Mouse (Mus musculus) heart, postnatal 0 days (tissue): ENCODE data around the gene Lrrtm1. TPM values are rescaled to one million over a fixed set of nuclear protein-coding genes. Genes with fewer than 3 reads are reported as not detected.

Experiments used
- ATAC-seq: fragments of 200-750 bp; cut with Nextera tagmentation; 2 replicates; pipeline ENCODE4 v1.8.0; 2017; ENCODE audit warnings: low read depth, moderate number of reproducible peaks, moderate library complexity; ENCODE audit not compliant: insufficient read depth
- DNase-seq: peaks from one replicate; pipeline ENCODE4 v3.0.0-alpha.2; 2016; ENCODE audit warnings: low spot score
- H3K27ac ChIP-seq: fragments of 300-500 bp; sonication (generic); 2 replicates; pipeline ENCODE4 v1.5.1; 2014; ENCODE audit warnings: low read depth, mild to moderate bottlenecking
- H3K27me3 ChIP-seq: fragments of 300-500 bp; sonication (generic); 2 replicates; pipeline ENCODE4 v1.6.1; 2014; ENCODE audit warnings: low read length, mixed read lengths; ENCODE audit not compliant: control insufficient read depth, insufficient read depth
- H3K36me3 ChIP-seq: fragments of 300-500 bp; sonication (generic); replicated peaks from 2 replicates; pipeline ENCODE4 v1.6.1; 2014; ENCODE audit warnings: low read length, mixed read lengths; ENCODE audit not compliant: control insufficient read depth, insufficient read depth
- H3K4me1 ChIP-seq: fragments of 300-500 bp; sonication (generic); 2 replicates; pipeline ENCODE4 v1.6.1; 2014; ENCODE audit warnings: antibody characterized with exemption; ENCODE audit not compliant: control insufficient read depth, insufficient read depth
- H3K4me2 ChIP-seq: fragments of 300-500 bp; sonication (generic); 2 replicates; pipeline ENCODE4 v1.6.1; 2014; ENCODE audit warnings: low read depth, mild to moderate bottlenecking, low read length, moderate library complexity
- H3K4me3 ChIP-seq: fragments of 300-500 bp; sonication (generic); 2 replicates; pipeline ENCODE4 v1.5.1; 2014; ENCODE audit warnings: low read depth, low read length
- H3K9ac ChIP-seq: fragments of 300-500 bp; sonication (generic); replicated peaks from 2 replicates; pipeline ENCODE4 v1.6.1; 2014; ENCODE audit warnings: low read depth, low read length, mixed read lengths
- H3K9me3 ChIP-seq: fragments of 300-500 bp; sonication (generic); replicated peaks from 2 replicates; pipeline ENCODE4 v1.6.1; 2016; ENCODE audit warnings: low read length; ENCODE audit not compliant: control insufficient read depth
- CTCF ChIP-seq: IDR thresholded peaks from 2 replicates; pipeline ENCODE4 v1.5.1; 2016; ENCODE audit warnings: antibody characterized with exemption, control low read depth, low read depth
- EP300 ChIP-seq: IDR thresholded peaks from 2 replicates; pipeline ENCODE4 v1.6.1; 2016; ENCODE audit warnings: antibody characterized with exemption, low read depth
- WGBS: fragments of 180-500 bp; shearing (Covaris S2); extraction: QIAGEN DNeasy Blood & Tissue Kit; methylation state at CpG from one replicate; pipeline ENCODE4 v1.1.7; 2014; 5-methylcytosine and 5-hydroxymethylcytosine counted together
- polyA plus RNA-seq: library from polyadenylated mRNA; unstranded; fragments of >200 nt; fragmentation: Nextera tagmentation; extraction: Ambion mirVana; gene quantifications from 2 replicates; pipeline ENCODE4 v1.2.1, GENCODE M21; 2015
- total RNA-seq: library from RNA; depleted of rRNA; stranded (reverse); fragments of >200 nt; gene quantifications from 2 replicates; pipeline ENCODE4 v1.2.3, GENCODE M21; 2014; ENCODE audit warnings: low replicate concordance

Gene Lrrtm1
- total and polyA plus RNA-seq, 2 experiments from 2014 or later, result 0.16 TPM; not detected in 1

DNA sequence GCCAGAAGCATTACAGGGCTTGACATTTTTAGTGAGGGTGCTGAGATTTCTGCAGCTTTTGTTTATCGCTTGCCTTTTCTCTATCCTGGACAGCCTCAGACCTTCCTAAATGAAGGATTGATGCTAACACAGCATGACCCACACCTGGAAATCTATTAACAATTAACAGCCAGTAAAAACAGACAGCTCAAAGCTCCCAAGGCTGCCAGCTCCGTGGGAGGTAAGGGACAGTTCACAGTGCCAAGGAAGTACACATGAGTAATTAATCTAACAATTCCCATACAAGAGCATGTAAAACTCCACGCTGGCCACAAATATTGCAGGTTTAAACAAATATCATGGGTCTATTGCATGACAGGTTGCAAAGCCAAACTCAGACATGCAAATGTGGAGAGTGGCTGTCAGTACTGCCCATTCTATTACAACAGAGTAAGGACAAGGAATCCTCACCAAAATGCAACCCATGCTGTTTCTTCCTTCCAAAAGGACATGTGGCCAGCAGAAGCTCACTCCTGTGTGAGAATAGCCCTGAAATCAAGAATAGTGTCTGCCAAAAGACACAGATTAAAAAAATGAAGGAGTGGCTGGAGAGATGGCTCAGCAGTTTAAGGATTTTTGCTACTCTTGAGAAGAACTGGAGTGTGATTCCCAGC lies 28.6 kb upstream of the Lrrtm1 start:
- Histone ChIP-seq H3K27me3 (no peaks in the 10 kb centered on the region), H3K9me3 (no peaks in the 10 kb centered on the region), H3K4me1 (no peaks in the 10 kb centered on the region), H3K36me3 (no peaks in the 10 kb centered on the region), H3K4me2 (no peak overlapping the region), H3K27ac (no peak overlapping the region), H3K9ac (no peak overlapping the region), H3K4me3 (no peak overlapping the region)
- 38% methylated on average over 3 of the region's 3 CpGs for WGBS
- TF ChIP-seq CTCF (no peak), EP300 (no peak)
- no peak for DNase-seq
- no peak for ATAC-seq

DNA sequence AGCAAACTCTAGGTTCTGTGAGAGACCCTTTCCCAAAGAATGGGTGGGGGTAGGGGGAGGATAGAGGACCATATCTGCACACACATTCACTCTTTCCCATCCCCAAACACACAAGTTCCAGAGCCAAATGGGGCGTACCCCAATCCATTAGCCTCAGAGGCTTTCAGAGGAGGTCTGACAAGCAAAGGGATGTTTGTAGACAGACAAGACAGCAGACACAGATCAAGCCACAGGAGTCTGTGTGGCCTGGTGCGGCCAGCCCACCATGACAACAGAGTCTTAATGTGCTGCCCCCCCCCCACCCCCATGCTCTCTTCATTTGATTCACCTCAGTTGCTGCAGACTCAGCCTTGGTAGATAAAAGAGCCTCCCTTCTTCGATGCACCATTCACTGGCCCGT lies 27.2 kb upstream of the Lrrtm1 start:
- no peak overlapping the region for H3K27ac ChIP-seq
- DNase-seq (no peak), ATAC-seq (no peak)
- H3K4me2 ChIP-seq, result no peak overlapping the region
- no peaks in the 10 kb centered on the region for H3K36me3 ChIP-seq
- no peak overlapping the region for H3K4me3 ChIP-seq
- TF ChIP-seq EP300, result no peak
- TF ChIP-seq CTCF, result no peak
- no peaks in the 10 kb centered on the region for H3K4me1 ChIP-seq
- no peak overlapping the region for H3K9ac ChIP-seq
- H3K27me3 ChIP-seq, result no peaks in the 10 kb centered on the region
- no peaks in the 10 kb centered on the region for H3K9me3 ChIP-seq
- 78% methylated on average over 4 of the region's 4 CpGs for WGBS

DNA sequence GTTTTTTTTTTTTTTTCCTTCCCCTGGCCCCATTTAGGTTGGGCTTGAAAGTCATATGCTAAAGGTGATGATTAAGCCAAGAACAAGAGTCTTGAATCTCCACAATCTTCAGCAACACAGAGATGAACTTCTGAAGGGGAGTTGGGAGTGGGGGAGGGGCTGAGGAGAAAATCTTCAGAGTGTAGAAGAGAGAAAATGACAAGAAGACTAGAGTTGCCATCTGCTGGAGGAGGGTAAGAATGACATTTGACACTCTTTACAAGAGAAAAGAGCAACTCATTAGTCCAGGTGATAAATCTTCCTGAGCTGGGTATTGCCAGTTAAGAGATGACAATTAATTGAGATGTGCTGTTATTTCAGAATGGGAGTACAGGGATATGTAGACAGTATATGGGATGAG lies 23.6 kb upstream of the Lrrtm1 start:
- Histone ChIP-seq H3K9ac (no peak overlapping the region), H3K4me3 (no peak overlapping the region)
- ATAC-seq, result no peak

DNA sequence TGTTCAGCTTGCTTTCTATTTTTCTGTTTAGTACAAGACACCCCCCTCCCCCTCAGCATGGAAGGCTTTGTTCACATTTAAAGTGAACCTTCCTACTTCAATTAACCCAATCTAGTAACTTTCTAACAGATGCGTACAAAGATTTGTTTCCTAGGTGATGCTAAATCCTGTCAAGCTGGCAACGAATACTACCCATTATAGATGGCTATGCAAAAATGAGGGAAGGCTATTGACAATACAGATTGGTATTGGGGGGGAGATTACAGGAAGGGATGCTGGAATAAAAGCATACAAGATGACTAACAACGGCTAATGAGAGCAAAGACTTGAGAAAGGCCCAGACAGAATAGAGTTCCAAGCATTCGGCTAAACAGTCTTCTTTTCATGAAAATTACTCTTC lies 21.7 kb upstream of the Lrrtm1 start:
- Histone ChIP-seq H3K4me1 (no peaks in the 10 kb centered on the region), H3K9me3 (no peaks in the 10 kb centered on the region), H3K4me3 (no peak overlapping the region), H3K9ac (no peak overlapping the region), H3K27me3 (no peaks in the 10 kb centered on the region), H3K4me2 (no peak overlapping the region), H3K27ac (no peak overlapping the region), H3K36me3 (no peaks in the 10 kb centered on the region)
- 70% methylated on average over 4 of the region's 4 CpGs for WGBS
- DNase-seq (no peak), ATAC-seq (no peak)
- no peak for TF ChIP-seq EP300
- no peak for TF ChIP-seq CTCF

More for the DNA sequence above, 23.6 kb upstream of the Lrrtm1 start:
- DNase-seq, result no peak
- H3K4me1 ChIP-seq, result no peaks in the 10 kb centered on the region
- TF ChIP-seq EP300 (no peak), CTCF (no peak)
- H3K9me3 ChIP-seq, result no peaks in the 10 kb centered on the region
- H3K4me2 ChIP-seq, result no peak overlapping the region
- no peak overlapping the region for H3K27ac ChIP-seq
- no peaks in the 10 kb centered on the region for H3K36me3 ChIP-seq
- H3K27me3 ChIP-seq, result no peaks in the 10 kb centered on the region

DNA sequence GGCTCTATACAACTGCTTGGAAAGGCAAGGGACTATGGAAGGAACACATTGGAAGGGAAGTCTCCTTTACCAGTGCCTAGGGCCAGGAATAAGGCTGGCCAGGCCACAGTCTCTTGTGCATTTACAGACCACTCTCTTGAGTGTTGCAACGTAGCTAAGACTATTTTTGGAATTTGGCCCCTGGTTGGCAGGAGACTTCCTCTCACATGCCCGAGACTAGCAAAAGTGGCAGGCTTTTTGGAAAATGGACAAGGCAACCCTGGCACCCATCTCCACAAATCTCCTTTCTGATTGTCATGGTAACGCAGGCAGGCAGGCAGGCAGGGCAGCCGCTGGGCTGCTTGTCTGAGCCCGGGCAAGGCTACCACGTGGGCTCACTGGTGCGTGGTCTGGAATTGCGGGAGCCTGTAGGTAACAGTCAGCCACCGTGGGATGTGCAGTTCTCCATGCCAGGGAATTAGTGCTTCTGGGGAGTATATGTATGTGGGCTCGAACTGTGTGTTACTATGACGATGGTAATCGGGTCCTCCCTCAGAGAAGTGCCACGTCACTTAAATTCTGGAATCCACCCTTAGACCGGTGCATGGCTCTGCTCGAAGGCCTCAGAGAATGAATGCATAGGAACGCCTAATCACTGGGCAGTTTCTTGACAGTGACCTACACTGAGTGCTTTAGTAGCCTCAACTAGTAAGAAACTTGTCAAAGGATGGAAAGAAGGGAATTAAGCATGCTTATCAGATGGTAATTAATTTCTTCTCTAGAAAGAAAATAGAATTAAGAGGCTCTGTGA lies 19.4 kb upstream of the Lrrtm1 start:
- H3K9ac ChIP-seq, result no peak overlapping the region
- no peak overlapping the region for H3K27ac ChIP-seq
- ATAC-seq, result no peak
- H3K36me3 ChIP-seq, result no peaks in the 10 kb centered on the region
- H3K9me3 ChIP-seq, result no peaks in the 10 kb centered on the region
- no peak for DNase-seq
- H3K4me2 ChIP-seq, result no peak overlapping the region
- H3K27me3 ChIP-seq, result no peaks in the 10 kb centered on the region
- H3K4me1 ChIP-seq, result no peaks in the 10 kb centered on the region
- 65% methylated on average over 16 of the region's 16 CpGs for WGBS
- no peak overlapping the region for H3K4me3 ChIP-seq
- TF ChIP-seq CTCF (no peak), EP300 (no peak)
